Mouse (Mus musculus) skeletal muscle tissue, adult 2 months (tissue): ENCODE results near the gene Galnt18.
A peak's percentile ranks its signal among the peaks of the same experiment; 100 is the strongest.

Experiments
- DNase-seq: peaks from one replicate; pipeline ENCODE4 v3.0.0-alpha.2; 2012; ENCODE audit warnings: low read depth, low spot score

Gene Galnt18

DNA sequence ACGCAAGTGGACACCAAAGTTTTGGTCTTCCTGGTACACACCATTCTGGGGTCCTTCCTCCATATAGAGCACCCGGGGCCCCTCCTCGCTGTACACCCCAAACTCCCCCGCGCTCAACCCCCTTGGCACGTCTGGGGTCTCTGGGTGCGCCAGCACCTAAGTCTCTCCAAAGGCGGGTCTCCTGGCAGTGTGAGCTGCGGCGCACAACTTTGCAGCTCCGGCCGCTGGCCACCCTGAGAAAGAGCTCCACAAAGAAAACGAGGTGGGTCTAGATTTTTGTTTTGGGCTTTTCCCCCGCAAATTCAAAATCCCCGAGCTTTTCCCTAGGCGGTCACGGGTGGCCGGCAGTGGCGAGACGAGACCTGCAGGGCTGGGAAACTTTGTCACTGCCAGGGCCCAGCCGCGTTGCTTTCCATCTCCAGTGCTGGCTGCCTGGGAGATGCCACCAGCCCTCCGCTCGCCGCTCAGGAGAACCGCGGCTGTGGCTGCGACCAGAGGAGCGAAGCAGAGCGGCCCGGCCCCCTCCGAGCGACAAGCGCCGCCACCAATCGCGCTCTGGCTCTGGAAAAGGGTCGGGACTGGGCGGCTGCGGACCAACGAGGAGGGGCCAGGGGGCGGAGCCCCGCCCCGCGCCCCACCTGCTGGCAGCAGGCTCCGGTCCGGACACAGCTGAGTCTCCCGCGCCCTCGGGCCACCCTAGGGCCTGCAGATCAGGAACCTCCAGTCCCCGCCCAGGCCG is at the start of gene Galnt18:
TSS of gene Galnt18 (minus strand) at position 474 of the 739 bp plus-strand sequence.
- DNase-seq, result peak; percentile 89

DNA sequence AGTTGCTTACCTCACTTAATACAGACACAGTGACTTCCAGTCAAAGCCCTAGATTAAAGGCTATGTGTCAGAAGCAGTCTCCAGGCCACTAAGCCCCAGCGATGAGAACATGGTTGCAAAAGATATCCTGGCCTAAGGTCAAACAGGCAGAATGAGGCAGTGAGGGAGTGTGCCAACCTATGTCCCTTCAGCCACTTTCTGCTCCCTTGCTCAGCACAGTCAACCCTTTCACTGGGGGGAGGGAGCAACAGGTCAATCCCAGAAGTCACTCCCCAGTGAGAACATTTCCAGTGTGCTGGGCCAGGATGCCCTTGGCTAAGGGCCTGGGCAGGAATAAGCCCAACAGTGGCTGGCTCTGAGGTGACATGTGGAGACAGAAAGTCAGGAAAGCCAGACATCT is 47.6 kb upstream of the Galnt18 start:
- peak; percentile 8 for DNase-seq

DNA sequence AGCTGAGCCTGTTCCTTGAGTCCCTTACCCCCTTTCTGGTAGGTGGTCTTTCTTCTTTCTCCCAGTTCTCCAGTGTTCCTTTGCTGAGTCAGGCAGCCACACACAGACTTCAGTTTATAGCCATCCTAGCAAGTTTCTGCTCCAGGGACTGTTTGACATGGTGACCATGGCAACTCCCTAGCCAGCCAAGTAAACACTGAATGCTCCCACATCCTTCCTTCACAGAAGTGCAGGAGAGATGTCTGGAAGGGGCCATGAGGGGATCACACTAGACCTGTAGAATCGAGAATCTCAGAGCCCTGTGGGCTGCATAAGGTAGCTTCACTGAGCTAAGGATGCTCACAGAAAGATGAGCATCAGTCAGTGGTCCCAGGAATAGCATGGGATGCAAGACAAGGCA is 33.3 kb upstream of the Galnt18 start:
- DNase-seq, result no peak

DNA sequence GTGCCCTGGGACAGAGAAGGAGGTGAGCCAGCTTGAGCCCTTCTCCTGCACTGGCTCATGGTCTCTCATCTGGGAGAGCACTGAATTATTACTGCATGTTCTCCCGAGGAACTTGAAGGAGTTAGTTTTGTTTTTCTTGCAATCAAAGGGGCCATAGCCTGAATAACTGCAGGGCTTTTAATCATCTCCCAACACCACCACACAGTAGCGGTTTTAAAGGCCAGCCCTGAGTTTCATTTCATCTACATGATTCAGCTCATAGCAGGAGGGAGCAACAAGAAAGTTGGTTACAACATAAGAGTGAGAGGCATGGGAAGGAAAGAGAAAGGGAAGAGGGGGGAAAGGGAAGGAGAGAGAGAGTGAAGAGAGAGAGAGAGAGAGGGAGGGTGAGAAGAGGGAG is 31.3 kb upstream of the Galnt18 start:
- no peak for DNase-seq

DNA sequence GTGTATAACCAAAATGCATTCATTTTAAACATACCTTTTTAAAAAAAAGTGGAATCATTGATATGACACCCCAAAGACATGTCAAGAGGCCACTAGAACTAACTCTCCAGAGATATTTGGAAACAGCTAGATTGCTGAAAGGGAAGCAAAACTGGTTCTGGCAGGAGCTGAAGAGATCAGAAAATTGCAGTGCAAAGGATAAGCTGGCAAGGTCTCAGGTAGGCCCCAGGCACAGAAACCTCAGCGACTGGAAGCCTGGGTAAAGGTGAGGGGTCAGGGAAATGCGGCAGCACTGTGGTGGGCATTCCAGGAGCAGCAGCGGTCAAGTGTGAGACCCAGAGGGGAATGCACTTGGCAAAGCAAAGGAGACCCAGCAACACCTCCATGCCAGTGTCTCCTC is 30.0 kb upstream of the Galnt18 start:
- no peak for DNase-seq

DNA sequence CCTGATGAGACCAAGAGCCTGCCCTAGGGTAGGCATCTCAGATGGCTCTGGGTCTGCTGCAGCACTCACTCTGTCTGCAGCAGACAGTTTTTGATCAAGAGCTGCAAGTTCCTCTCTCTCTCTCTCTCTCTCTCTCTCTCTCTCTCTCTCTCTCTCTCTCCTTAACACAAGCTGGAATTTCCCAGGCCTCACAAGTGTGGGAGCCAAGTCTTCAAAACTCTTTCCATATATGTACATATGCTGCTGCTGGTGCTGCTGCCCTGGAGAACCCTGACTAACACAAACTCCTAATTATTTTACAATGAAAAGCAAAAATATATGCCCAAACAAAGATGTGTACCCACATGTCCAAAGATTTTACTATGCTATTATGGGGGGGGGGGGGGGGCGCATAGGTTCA is 26.3 kb upstream of the Galnt18 start:
- no peak for DNase-seq

DNA sequence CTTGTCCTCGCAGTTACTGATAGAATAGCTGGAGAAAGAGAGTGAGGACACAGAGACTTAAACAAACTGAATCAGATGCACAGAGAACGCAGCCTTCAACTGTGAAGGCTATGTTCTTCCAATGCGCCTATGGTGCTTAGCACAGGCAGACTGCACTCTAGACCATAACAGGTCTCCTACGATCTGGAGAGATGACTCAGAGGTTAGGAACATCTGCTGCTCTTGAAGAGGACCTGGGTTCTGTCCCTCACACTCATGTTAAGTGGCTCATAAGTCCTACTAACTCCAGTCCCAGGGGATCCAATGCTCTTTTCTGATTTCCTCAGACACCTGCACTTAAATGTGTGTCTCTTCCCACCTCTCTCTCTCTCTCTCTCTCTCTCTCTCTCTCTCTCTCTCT is 24.9 kb upstream of the Galnt18 start:
- no peak for DNase-seq

DNA sequence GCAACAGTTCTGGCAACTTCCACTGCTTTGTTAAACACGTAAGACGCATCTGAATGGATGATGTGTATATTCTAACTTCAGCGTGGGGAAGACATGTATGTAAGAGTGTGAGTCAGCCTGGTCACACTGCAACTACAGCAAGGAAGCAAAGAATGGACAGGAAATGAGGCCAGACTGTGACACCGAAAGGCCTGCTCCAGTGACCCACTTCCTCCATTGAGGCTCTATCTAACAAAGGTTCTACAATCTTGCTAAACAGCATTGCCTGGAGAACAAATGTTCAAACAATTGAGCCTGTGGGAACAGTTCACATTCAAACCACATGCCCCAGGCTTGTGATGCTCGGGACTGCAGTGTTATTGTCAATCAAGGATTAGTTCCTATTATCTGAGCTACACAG is 21.0 kb upstream of the Galnt18 start:
- DNase-seq, result no peak

DNA sequence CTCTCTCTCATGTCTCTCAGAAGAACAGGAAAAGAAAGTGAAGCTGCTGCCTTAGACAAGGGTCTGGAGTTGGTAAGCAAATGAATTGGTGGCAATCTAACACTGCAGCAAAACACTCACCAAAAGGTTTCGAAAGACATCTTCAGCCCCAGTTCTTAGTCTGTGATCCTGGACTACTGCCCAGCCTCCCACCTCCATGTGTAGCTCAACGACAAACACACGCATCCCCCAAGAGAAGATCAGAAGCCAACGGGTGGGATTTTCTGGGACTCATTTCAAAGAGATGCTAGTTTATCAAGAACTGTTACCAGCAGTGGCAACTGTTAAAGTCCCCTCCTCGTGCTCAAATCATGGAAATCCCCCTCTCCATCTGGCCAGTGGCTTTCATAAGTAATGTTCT is 20.3 kb upstream of the Galnt18 start:
- no peak for DNase-seq

DNA sequence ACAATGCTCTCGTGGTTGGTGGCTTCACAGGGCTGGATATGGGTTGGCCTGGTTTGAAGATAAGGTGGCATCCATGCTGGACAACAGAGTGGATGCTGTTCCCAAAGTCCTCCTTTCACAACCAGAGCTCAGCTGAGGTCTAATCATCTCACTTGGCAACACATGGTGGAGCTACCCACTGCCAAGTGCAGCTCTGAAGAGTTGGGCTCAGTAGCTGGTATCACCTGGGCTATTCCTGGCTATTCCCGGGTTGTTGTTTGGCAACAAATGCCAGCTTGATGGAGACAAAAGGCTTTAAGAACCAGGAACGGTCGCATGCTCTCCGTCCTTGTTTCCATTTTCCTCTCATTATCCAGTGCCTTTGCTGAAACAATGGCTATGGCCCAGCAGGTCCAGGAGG is 19.2 kb upstream of the Galnt18 start:
- DNase-seq, result no peak

DNA sequence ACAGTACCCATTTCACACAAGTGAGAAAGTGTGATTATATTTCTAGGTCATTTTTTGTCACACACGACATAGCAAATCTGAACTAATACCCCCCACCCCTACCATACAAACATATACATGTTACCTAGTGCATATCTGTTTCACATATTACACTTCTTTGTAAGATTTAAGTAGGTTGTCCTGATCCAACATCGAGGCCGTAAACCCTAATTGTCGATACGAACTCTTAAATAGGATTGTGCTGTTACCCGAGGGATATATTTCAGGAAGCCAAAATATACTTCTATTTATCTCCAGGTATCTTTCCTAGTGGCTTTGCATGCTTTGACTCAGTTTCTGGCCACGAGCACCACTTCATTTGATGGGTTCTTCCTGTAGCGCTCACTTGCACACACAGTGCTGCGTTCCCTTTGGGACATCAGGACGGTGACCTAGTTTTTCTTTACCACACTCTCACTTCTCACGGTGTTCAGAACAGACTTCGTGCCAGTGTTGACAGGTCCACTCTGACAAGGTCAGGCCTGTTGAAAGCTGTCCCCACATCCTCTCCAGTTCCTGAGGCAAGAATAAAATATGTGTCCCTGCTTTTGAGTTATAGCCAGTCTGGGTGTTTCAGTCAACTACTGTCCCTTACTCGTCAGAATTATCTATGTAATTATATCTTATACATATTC is 17.7 kb upstream of the Galnt18 start:
- no peak for DNase-seq

DNA sequence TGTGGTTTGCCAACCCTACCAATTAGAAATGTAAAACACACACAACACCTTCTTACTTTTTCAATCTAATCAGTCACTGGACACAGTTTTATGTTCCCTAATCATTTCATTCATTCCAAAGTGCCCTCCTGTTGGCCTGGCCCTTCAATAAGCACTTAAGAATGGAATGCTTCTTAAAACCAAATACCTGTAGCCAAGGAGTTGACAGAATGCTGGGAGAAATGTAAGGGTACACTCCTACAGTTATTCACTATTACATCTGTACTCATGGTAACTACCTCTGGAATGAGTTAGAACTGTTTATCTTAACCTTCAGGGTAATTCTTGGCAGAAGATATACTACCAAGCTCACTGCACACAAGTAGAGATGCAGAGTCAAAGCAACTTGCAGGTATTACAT is 15.3 kb upstream of the Galnt18 start:
- no peak for DNase-seq

DNA sequence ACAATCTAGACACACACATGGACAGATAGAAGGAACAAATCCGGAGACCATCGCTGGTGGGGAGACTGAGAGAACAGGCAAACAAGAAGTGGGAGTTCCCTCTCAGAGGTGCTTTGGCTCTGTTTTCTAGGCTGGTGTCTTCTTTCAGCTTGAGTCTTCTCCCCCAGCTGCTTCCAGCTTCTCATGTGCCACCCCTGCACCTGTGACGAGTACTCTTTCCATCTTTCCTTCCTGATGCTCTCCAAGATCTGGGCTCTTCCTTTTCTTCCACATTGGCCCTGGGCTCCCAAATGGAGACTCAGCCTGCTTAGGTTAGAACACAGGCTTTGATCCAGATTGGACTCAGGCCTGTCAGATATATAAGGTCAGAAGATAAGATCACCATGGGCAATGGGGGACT is 12.4 kb upstream of the Galnt18 start:
- DNase-seq, result no peak

DNA sequence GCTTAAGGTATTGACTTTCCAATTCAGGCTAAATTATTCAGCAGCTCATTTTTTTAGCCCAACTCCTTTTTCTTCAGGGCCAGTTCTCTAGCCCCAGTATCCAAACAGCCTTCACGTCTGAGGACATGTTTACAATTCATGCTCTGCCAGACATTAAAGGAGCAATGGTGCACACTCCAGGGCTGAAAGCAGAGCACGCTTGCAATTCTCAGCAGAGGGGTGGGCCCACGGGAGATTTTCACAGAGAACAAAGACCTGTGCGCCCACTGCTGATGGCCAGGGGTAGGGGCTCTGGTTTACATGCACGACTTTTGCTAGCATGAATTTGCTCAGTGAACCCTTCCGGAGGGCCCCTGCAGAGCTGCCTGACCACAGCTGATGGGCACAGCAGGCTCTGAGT is 11.6 kb upstream of the Galnt18 start:
- no peak for DNase-seq

DNA sequence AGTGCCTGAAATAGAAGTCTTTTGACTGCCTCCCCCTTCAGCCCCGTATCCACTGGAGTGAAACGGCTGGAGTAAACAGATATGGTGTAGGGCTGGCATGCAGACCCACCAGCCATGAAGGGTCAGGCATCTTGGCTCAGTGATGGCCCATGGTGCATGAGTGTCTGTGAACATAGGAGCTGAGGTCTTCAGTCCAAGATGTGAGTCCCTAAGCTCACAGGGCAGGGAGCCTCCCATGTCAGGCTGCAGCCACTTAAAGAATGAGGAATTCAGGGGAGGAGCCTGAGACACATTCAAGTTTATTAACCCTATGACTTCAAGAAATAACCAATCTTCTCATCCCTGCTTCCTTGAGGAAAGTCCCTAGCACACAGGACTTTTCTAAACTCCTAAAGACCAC is 8.1 kb upstream of the Galnt18 start:
- DNase-seq, result no peak

DNA sequence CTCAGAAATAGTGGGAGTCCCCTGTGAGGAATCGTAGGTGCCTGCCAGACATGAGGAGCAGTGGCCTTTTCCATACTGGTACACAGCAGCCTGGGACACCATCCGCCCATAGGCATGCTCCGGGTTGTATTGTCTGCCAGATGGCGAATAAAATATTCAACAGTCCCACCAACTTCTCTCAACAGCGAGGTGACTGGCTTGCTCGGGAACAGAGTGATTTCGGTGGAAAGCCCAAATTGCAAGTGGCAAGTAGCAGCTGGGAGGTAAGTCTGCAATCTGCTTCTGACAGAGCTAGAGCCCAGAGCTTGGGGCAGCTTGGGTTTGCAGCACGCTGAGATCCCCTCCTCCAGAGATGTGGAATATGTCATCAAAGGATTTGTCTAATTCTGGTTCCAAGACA is 5.7 kb upstream of the Galnt18 start:
- DNase-seq, result no peak

DNA sequence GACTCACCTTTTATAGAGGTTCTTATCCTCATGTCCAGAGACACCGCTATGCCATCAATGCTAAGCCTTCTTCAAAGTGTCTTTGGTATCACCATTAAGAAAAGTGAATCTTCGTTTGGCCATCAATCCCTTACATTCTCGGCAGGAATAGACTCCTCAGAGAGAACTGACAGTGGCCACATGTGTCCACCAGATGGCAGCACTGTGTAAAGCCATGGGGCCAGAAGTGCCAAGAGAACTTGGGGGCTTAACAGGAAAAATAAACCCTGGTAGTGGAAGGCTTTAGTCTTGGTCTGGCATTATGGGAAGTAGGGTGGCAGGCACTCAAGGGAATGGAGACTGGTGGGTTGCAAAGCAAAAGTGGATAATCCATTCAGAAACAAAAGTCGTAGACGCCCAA is 2.3 kb upstream of the Galnt18 start:
- DNase-seq, result peak; percentile 34

DNA sequence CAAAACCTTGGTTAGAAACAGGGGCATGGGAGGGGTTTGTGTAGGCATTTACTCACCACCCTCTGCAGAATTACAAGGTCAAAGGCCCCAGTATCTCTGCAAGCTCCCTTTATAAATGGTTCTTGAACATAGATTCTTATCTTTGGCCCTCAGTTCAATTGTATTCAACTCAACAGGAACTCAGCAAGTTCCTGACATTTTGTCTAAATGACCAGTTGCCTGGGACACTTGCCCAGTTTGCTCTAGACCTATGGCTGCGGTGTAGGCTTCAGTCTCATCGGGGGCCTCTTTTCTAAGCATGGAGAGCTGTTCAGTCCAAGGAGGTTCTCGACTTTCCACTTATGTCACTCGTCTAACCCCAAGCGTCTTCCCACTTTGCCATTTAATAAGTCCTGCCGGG is 1.5 kb upstream of the Galnt18 start:
- no peak for DNase-seq

DNA sequence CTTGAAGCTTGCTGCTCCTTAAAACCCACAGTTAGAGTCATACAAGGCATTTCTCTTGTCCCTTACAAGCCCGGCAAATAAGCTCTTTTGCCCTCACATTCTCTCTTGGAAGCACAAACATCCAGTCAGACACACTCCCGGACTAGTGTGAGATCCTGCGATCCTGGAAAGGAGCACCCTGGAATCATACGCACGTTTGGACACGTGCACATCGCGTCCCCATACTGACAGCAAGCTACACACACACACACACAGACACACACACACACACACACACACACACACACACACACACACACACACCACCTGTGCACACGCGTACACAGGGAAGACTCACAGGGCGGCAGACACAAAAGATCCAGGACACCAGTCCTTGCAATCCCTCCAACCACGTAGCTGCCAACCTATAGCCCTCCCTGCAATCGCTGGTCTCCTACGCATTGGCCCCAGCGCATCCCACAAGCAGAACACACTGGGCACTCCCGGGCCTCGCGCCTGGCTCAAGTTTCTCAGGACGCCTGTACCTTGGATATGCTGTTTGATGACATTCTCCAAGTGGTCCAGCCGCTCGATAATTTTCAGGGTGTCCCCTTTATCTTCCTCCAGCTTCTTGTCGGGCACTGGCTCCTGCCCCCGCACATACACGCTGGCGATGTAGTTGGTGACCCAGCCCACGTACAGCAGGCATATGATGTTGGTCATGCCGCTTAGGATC is 831 bp downstream of the Galnt18 start:
- DNase-seq, result no peak

DNA sequence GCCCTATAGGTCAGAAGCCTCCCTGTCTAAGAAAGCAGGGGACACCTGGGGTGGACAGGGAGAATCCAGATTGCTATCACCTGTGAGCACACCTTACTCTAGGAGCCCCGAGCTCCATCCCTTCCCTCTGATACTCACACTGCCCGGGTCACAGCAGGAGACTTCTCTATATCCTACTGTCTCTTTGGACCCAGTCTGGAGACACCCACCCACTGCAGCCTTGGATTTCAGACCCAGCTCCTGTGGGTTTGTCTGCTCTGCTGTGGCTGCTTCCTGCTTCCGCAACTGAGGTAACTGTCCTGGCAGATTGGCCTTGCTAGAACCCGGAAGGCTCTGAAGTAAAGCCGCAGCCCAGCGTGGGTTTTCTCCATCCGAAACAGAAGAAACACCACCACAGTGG is 1.6 kb downstream of the Galnt18 start:
- no peak for DNase-seq

DNA sequence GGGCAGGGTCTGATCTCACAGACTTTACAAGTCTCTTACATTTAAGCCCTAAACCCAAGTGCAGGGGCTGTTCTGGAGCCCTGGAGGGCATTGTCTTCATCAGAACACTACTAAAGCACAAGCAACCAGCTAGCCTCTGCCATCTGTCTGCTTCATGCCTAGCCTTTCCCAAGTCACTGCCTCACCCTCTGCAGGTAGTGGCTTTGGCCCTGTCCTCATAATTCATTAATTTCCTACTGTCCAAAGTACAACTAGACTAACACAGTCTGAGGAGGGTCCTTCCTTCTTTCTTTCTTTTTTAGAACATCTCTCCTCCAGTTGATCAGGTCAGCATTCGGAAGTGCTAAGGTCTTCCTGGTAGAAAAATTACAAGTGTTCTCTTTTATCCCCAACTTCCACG is 2.6 kb downstream of the Galnt18 start:
- no peak for DNase-seq

DNA sequence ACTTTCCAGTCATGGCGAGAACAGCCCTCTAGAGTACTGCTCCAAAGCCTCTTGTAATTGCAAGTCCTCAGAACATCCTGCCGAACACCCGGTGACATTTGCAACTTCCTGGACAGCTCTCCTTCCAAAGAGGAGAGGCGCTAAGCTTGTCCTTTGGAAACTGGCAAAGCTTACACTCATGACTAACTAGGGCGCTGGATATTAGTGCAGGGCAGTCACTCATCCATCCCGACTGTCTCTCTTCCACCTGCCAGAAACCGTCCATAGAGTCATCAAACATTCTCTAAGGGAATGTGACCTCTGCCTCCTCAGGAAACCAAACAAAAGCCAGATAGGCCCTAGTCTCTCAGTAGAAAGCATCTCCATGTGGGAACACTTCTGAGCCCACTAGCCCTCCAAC is 3.6 kb downstream of the Galnt18 start:
- peak; percentile 51 for DNase-seq

DNA sequence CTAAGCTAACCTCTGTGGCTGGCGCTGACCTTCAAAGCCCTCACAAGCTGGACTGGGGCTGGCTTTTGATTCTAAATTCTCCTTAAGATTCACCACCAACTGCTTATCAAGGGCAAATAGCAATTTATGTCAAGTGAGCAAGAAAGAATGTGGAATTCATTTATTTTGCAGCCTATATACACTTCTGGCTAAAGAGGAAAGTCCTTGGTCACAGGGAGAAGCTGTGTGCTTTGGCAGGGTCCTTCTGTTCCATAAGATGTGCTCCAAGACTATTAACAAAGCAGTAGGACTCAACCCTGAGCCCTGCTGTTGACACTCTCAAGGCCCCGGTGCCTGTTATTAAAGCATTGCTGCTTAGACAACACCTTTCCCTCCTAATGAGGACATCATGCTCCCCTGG is 7.4 kb downstream of the Galnt18 start:
- DNase-seq, result no peak
